Mouse (Mus musculus) cerebellum, adult 2 months (tissue): ENCODE measurements around the gene Lkaaear1.

ENCODE experiments used
- CTCF ChIP-seq: fragments of 200-500 bp; IDR thresholded peaks from 2 replicates; pipeline ENCODE4 v1.5.1; 2011; ENCODE audit warnings: low read depth, mild to moderate bottlenecking, control low read depth, low read length, moderate library complexity, borderline replicate concordance; ENCODE audit not compliant: insufficient read depth
- POLR2A ChIP-seq: fragments of 200-500 bp; IDR thresholded peaks from 2 replicates; pipeline ENCODE4 v1.6.1; 2011; ENCODE audit warnings: low read length, control low read depth, borderline replicate concordance; ENCODE audit not compliant: insufficient read depth

DNA sequence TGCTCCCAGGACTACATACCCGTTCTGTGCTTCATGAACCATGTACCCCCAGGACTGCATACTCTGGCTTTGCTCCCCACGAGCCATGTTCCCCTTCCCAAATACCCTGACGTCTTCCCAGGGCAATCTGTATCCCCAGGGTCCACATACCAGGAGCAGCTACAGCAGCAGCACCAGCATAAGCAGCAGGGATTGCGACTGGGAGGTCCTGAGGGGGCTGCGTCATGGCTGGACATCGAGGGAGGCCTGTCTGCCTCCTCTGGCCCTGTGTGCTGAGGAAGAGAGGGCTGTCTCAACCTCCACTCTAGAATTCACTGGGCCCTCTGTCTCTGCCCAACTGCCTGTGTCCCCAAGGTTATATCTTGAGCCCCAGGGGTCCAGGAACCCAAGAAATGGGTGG lies 7.2 kb downstream of the Lkaaear1 start:
- no peak for TF ChIP-seq POLR2A
- no peak for TF ChIP-seq CTCF
